Mouse (Mus musculus) lung, adult 2 months (tissue): ENCODE data around the gene Phgr1. TPM values are rescaled to one million over a fixed set of nuclear protein-coding genes. Genes with fewer than 3 reads are reported as not detected.
A peak's percentile ranks its signal among the peaks of the same experiment; 100 is the strongest.

Source experiments
- DNase-seq: peaks from one replicate; pipeline ENCODE4 v3.0.0; 2022
- H3K4me1 ChIP-seq: fragments of 200-500 bp; 2 replicates; pipeline ENCODE4 v1.6.1; 2011; ENCODE audit warnings: low read length; ENCODE audit not compliant: control insufficient read depth, insufficient read depth
- H3K4me3 ChIP-seq: fragments of 200-500 bp; replicated peaks from 2 replicates; pipeline ENCODE3; 2011; ENCODE audit warnings: low read depth, mild to moderate bottlenecking, control low read depth, low read length; ENCODE audit errors: extremely low read depth
- CTCF ChIP-seq: fragments of 200-500 bp; IDR thresholded peaks from 2 replicates; pipeline ENCODE4 v1.5.1; 2011; ENCODE audit warnings: mild to moderate bottlenecking, low read length, control low read depth; ENCODE audit not compliant: insufficient read depth
- POLR2A ChIP-seq: fragments of 200-500 bp; IDR thresholded peaks from 2 replicates; pipeline ENCODE4 v1.6.1; 2011; ENCODE audit warnings: low read depth, mild to moderate bottlenecking, control low read depth, low read length, borderline replicate concordance; ENCODE audit errors: extremely low read depth
- WGBS: fragments of 180-500 bp; shearing (Covaris S2); methylation state at CpG from one replicate; pipeline ENCODE4 v1.1.7; 2018; 5-methylcytosine and 5-hydroxymethylcytosine counted together
- polyA plus RNA-seq: library from polyadenylated mRNA; depleted of rRNA; stranded (reverse); fragments of >200 nt; gene quantifications from 2 replicates; pipeline ENCODE4 v1.2.3, GENCODE M21; 2012

The Phgr1 gene
- polyA plus RNA-seq, 1 experiment, result 2.2 TPM

GRCm38 (mm10) chr2:118749341-118749884 lies 23.2 kb upstream of the Phgr1 start:
- H3K4me1 ChIP-seq, result peaks cover 31% of the 10 kb centered on the region
- no peak for TF ChIP-seq POLR2A
- no peak for TF ChIP-seq CTCF
- no peak for DNase-seq

GRCm38 (mm10) chr2:118750476-118750875 lies 22.1 kb upstream of the Phgr1 start:
- no peak for TF ChIP-seq POLR2A
- no peak for TF ChIP-seq CTCF
- DNase-seq, result no peak
- WGBS, result 56% methylated on average over 8 of the region's 8 CpGs
- Histone ChIP-seq H3K4me3 (no peak overlapping the region), H3K4me1 (peaks cover 26% of the 10 kb centered on the region)

More at GRCm38 (mm10) chr2:118749341-118749884, 23.2 kb upstream of the Phgr1 start:
- WGBS, result 66% methylated on average over 10 of the region's 10 CpGs
- no peak overlapping the region for H3K4me3 ChIP-seq

- TF ChIP-seq CTCF (no peak), POLR2A (0 out of 2 replicates have a peak, but pooled peaks have one; percentile 23)
- peak; percentile 31 for DNase-seq
- 47% methylated on average over 16 of the region's 16 CpGs for WGBS
- H3K4me3 ChIP-seq, result no peak overlapping the region
- H3K4me1 ChIP-seq, result peaks cover 28% of the 10 kb centered on the region
Observed at GRCm38 (mm10) chr2:118751896-118752791, 20.4 kb upstream of the Phgr1 start.

- TF ChIP-seq POLR2A (no peak), CTCF (no peak)
- Histone ChIP-seq H3K4me1 (peaks cover 23% of the 10 kb centered on the region), H3K4me3 (no peak overlapping the region)
- no peak for DNase-seq
- 47% methylated on average over 4 of the region's 4 CpGs for WGBS
Observed at GRCm38 (mm10) chr2:118752792-118753108, 19.8 kb upstream of the Phgr1 start.

- Histone ChIP-seq H3K4me1 (peaks cover 20% of the 10 kb centered on the region), H3K4me3 (no peak overlapping the region)
- WGBS, result 79% methylated on average over 5 of the region's 5 CpGs
- DNase-seq, result no peak
- no peak for TF ChIP-seq POLR2A
- no peak for TF ChIP-seq CTCF
Observed at GRCm38 (mm10) chr2:118754143-118754542, 18.4 kb upstream of the Phgr1 start.

GRCm38 (mm10) chr2:118755407-118755806 lies 17.2 kb upstream of the Phgr1 start:
- no peak for TF ChIP-seq CTCF
- TF ChIP-seq POLR2A, result no peak
- 71% methylated on average over 6 of the region's 6 CpGs for WGBS
- no peak overlapping the region for H3K4me3 ChIP-seq
- peaks cover 17% of the 10 kb centered on the region for H3K4me1 ChIP-seq
- no peak for DNase-seq

- Histone ChIP-seq H3K4me3 (no peak overlapping the region), H3K4me1 (peaks cover 24% of the 10 kb centered on the region)
- TF ChIP-seq POLR2A, result no peak
- TF ChIP-seq CTCF, result no peak
- WGBS, result 54% methylated on average over 4 of the region's 4 CpGs
- peak; percentile 10 for DNase-seq
Observed at GRCm38 (mm10) chr2:118756103-118756502, 16.5 kb upstream of the Phgr1 start.

- peaks cover 38% of the 10 kb centered on the region for H3K4me1 ChIP-seq
- no peak overlapping the region for H3K4me3 ChIP-seq
- peak; percentile 47 for DNase-seq
- WGBS, result 26% methylated on average over 8 of the region's 8 CpGs
- no peak for TF ChIP-seq POLR2A
- peak; percentile 75 for TF ChIP-seq CTCF
Observed at GRCm38 (mm10) chr2:118759828-118760227, 12.7 kb upstream of the Phgr1 start.

GRCm38 (mm10) chr2:118760311-118761025 lies 12.1 kb upstream of the Phgr1 start:
- WGBS, result 85% methylated on average over 11 of the region's 11 CpGs
- DNase-seq, result peak; percentile 12
- peaks cover 38% of the 10 kb centered on the region for H3K4me1 ChIP-seq
- TF ChIP-seq CTCF (no peak), POLR2A (no peak)
- no peak overlapping the region for H3K4me3 ChIP-seq

GRCm38 (mm10) chr2:118761358-118761757 lies 11.2 kb upstream of the Phgr1 start:
- H3K4me1 ChIP-seq, result peaks cover 37% of the 10 kb centered on the region
- peak; percentile 32; the same call in 1 of the 2 replicates for TF ChIP-seq CTCF
- TF ChIP-seq POLR2A, result no peak
- H3K4me3 ChIP-seq, result peak overlapping the region; percentile 50
- WGBS, result 68% methylated on average over 12 of the region's 12 CpGs
- DNase-seq, result peak; percentile 28
